Mouse (Mus musculus) C2C12 (cell line): ENCODE measurements around the gene Ackr3. TPM values are rescaled to one million over a fixed set of nuclear protein-coding genes. Genes with fewer than 3 reads are reported as not detected.

Experiments
- H3K27me3 ChIP-seq: one replicate; pipeline ENCODE4 v1.6.1; 2011; ENCODE audit not compliant: control insufficient read depth, insufficient read depth, insufficient read length
- H3K36me3 ChIP-seq: one replicate; pipeline ENCODE4 v1.6.1; 2011; ENCODE audit not compliant: control insufficient read depth, insufficient read depth
- H3K4me3 ChIP-seq: one replicate; pipeline ENCODE4 v1.5.1; 2011; ENCODE audit warnings: mild to moderate bottlenecking, control low read depth; ENCODE audit not compliant: poor library complexity, insufficient read depth, severe bottlenecking
- H3K79me2 ChIP-seq: one replicate; pipeline ENCODE4 v1.6.1; 2011; ENCODE audit not compliant: control insufficient read depth, insufficient read depth
- H3K79me3 ChIP-seq: one replicate; pipeline ENCODE4 v1.6.1; 2011; ENCODE audit warnings: low read depth, control low read depth
- H3ac ChIP-seq: one replicate; pipeline ENCODE3; 2011; ENCODE audit warnings: low read depth; ENCODE audit not compliant: control insufficient read depth, insufficient read length
- CEBPB ChIP-seq: IDR thresholded peaks from one replicate; pipeline ENCODE4 v1.6.1; 2011; ENCODE audit warnings: low read depth, mild to moderate bottlenecking, control low read depth, moderate library complexity
- CTCF ChIP-seq: IDR thresholded peaks from one replicate; pipeline ENCODE4 v1.5.1; 2011; ENCODE audit not compliant: control insufficient read depth, insufficient read depth, insufficient read length
- FOSL1 ChIP-seq: IDR thresholded peaks from one replicate; pipeline ENCODE4 v1.8.0; 2011; ENCODE audit warnings: mild to moderate bottlenecking, low read length; ENCODE audit not compliant: poor library complexity, insufficient read depth, severe bottlenecking
- MAX ChIP-seq: IDR thresholded peaks from one replicate; pipeline ENCODE4 v1.6.1; 2011; ENCODE audit warnings: mild to moderate bottlenecking, control low read depth
- MYOD1 ChIP-seq: IDR thresholded peaks from one replicate; pipeline ENCODE4 v1.6.1; 2011; ENCODE audit warnings: low read depth; ENCODE audit not compliant: control insufficient read depth, insufficient read length
- MYOG ChIP-seq: IDR thresholded peaks from one replicate; pipeline ENCODE4 v1.6.1; 2011; ENCODE audit not compliant: control insufficient read depth, insufficient read length; ENCODE audit errors: extremely low read depth
- USF1 ChIP-seq: IDR thresholded peaks from one replicate; pipeline ENCODE4 v1.6.1; 2011; ENCODE audit warnings: low read depth, mild to moderate bottlenecking, control low read depth, moderate library complexity
- polyA plus RNA-seq: library from polyadenylated mRNA; unstranded; fragments of >200 nt; fragmentation: generic; extraction: Trizol; gene quantifications from one replicate; pipeline ENCODE4 v1.2.1, GENCODE M21; 2012; ENCODE audit warnings: missing spikeins

The Ackr3 gene
- polyA plus RNA-seq, 1 experiment: 14.5 TPM

DNA sequence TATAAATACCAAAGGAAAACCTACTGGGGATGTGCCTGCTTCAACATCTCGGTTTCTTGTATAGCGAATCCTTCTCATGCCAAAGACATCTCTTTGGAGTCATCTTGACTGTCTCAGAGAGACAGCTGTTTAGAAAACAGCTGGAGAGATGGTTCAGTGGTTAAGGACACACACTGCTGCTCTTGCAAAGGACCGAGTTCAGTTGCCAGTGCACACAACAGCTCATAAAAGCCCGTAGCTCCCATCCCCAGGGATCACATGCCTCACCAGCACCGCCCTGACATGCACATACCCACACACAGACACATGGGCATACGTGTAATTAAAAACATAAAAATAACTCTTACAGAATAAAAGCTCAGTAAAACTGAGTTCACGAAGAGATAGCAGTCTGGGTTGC lies 40.6 kb upstream of the Ackr3 start:
- H3K79me2 ChIP-seq: no peaks in the 10 kb centered on the region
- no peak overlapping the region for H3ac ChIP-seq
- H3K36me3 ChIP-seq: no peaks in the 10 kb centered on the region
- H3K27me3 ChIP-seq: no peaks in the 10 kb centered on the region
- no peaks in the 10 kb centered on the region for H3K79me3 ChIP-seq
- TF ChIP-seq CEBPB (no peak), CTCF (no peak), USF1 (peak; percentile 59), MAX (peak; percentile 32), MYOD1 (peak; percentile 89), FOSL1 (no peak), MYOG (no peak)
- H3K4me3 ChIP-seq: no peak overlapping the region

DNA sequence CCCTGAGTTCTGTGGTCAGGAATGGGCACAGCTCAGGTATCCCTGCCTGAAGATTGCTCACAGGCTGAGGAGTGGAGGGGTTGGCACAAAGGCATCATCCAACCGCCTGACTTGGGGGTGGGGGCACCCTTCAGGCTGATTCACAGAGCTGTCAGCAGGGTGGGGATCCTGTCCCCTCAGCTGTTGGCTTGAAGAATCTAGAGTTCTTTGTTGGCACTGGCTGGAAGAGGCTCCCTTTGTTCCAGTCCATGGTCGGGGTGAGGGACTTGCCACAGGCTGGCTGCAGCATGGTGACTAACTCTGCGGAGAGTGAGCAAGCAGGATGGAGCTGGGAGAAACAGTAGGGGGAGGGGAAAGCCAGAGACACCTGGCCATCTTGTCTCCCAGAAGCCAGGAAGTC lies 39.5 kb upstream of the Ackr3 start:
- Histone ChIP-seq H3K36me3 (no peaks in the 10 kb centered on the region), H3ac (no peak overlapping the region), H3K27me3 (no peaks in the 10 kb centered on the region), H3K79me3 (no peaks in the 10 kb centered on the region), H3K4me3 (no peak overlapping the region), H3K79me2 (no peaks in the 10 kb centered on the region)
- TF ChIP-seq FOSL1 (peak; percentile 38), MYOD1 (peak; percentile 90), MYOG (no peak)

DNA sequence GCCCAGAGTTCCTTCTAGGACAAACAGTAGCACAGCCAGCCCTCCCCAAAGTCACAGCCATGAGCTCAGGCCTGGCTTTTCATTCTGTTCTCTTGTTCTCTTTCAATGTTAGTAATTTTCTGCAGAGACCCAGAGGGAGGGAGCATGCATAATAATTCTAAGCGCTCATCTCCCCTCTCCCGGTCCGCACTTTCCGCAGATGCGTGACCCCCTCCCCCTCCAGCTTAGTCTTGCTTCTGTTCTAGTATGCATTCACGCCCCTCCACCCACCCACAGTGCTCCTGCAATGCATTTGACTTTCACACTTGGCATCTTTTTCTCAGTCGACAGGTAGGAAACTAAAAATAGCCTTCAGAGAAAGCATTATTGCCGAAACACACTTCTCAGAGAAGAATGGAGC lies 29.4 kb upstream of the Ackr3 start:
- TF ChIP-seq USF1 (no peak), MYOG (no peak), MYOD1 (no peak), CTCF (no peak), CEBPB (no peak), MAX (no peak), FOSL1 (no peak)
- no peaks in the 10 kb centered on the region for H3K36me3 ChIP-seq
- no peaks in the 10 kb centered on the region for H3K79me2 ChIP-seq
- H3ac ChIP-seq: no peak overlapping the region
- H3K27me3 ChIP-seq: no peaks in the 10 kb centered on the region
- no peak overlapping the region for H3K4me3 ChIP-seq
- no peaks in the 10 kb centered on the region for H3K79me3 ChIP-seq

DNA sequence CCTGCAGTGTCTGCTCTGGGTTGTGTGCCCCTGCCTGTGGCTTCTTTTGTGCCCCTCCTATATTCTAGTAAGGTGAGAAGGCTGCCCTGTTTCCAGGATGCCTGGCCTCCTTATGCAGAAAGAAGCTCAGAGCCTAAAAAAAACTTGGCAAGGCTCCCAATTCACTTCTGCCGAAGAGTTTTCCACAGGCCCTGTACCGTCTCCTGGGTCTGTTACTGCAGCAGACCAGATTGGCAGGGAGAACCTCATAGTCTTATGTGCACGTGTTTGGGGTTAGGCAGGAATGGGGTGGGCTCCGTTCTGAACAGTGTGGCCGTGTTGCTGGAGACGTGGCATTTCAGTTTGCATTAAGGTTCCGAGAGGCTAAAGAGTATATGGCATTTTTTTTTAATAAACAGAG lies 27.6 kb upstream of the Ackr3 start:
- no peaks in the 10 kb centered on the region for H3K36me3 ChIP-seq
- H3K79me3 ChIP-seq: no peaks in the 10 kb centered on the region
- H3ac ChIP-seq: no peak overlapping the region
- no peak overlapping the region for H3K4me3 ChIP-seq
- no peaks in the 10 kb centered on the region for H3K79me2 ChIP-seq
- TF ChIP-seq MYOD1: no peak
- no peak for TF ChIP-seq FOSL1
- TF ChIP-seq USF1: no peak
- TF ChIP-seq MAX: no peak
- TF ChIP-seq CEBPB: no peak
- TF ChIP-seq CTCF: no peak
- no peak for TF ChIP-seq MYOG
- H3K27me3 ChIP-seq: no peaks in the 10 kb centered on the region

DNA sequence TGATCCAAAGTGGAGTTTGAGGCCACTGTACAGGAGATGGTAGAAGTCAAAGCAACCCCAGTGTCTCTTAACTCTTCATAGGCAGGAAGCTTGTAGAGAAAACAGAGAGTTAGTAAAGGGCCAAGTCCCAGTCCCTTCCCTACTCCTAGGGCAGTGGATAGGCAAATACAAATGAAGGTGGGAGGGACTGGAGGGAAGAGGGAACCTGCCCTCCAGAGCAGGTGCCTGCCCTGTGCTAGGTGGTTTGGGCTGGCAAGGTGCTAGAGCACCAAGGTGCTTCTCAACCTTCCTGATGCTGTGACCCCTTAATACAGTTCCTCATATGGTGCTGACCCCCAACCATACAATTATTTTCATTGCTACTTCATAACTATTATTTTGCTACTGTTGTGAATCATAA lies 26.2 kb upstream of the Ackr3 start:
- Histone ChIP-seq H3K36me3 (no peaks in the 10 kb centered on the region), H3K27me3 (no peaks in the 10 kb centered on the region), H3K79me3 (no peaks in the 10 kb centered on the region), H3K79me2 (no peaks in the 10 kb centered on the region), H3K4me3 (no peak overlapping the region), H3ac (no peak overlapping the region)
- TF ChIP-seq CEBPB: no peak
- TF ChIP-seq USF1: no peak
- no peak for TF ChIP-seq MYOD1
- TF ChIP-seq MYOG: no peak
- TF ChIP-seq FOSL1: no peak
- no peak for TF ChIP-seq CTCF
- TF ChIP-seq MAX: no peak

DNA sequence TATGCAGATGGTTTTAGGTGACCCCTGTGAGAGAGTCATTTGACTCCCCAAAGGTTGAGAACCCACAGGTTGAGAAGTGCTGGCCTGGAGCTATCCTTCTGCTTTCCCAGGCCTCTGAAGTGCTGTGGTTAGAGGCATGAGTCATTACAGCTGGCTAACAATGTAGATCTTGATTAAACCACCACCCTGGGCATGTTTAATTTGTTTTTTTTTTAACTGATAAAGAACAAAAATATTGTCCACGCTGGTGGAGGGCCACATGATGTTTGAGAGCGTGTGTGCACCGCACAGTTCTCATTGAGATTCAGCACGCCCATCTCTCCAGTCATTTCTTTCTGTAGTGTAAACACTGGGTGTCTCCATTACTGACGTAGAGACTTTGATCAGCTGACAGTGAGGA lies 25.8 kb upstream of the Ackr3 start:
- no peaks in the 10 kb centered on the region for H3K79me3 ChIP-seq
- no peaks in the 10 kb centered on the region for H3K36me3 ChIP-seq
- no peaks in the 10 kb centered on the region for H3K79me2 ChIP-seq
- no peak overlapping the region for H3K4me3 ChIP-seq
- H3K27me3 ChIP-seq: no peaks in the 10 kb centered on the region
- TF ChIP-seq USF1: peak; percentile 42
- TF ChIP-seq CTCF: no peak
- TF ChIP-seq CEBPB: no peak
- no peak for TF ChIP-seq MAX
- peak; percentile 56 for TF ChIP-seq MYOD1
- TF ChIP-seq MYOG: no peak
- peak; percentile 58 for TF ChIP-seq FOSL1
- H3ac ChIP-seq: no peak overlapping the region
